Mouse (Mus musculus) embryonic facial prominence, embryonic 15.5 days (tissue): ENCODE measurements around the gene Arhgap32. TPM values are rescaled to one million over a fixed set of nuclear protein-coding genes. Genes with fewer than 3 reads are reported as not detected.

Source experiments
- ATAC-seq: fragments of 200-750 bp; cut with Nextera tagmentation; 2 replicates; pipeline ENCODE4 v1.8.0; 2017; ENCODE audit warnings: low read depth, moderate TSS enrichment; ENCODE audit not compliant: insufficient number of reproducible peaks, low FRiP score, low TSS enrichment
- H3K27ac ChIP-seq: fragments of 300-500 bp; sonication (generic); replicated peaks from 2 replicates; pipeline ENCODE4 v1.5.1; 2015; ENCODE audit warnings: mild to moderate bottlenecking, inconsistent platforms
- H3K27me3 ChIP-seq: fragments of 300-500 bp; sonication (generic); 2 replicates; pipeline ENCODE4 v1.6.1; 2015; ENCODE audit warnings: inconsistent platforms
- H3K36me3 ChIP-seq: fragments of 300-500 bp; sonication (generic); 2 replicates; pipeline ENCODE4 v1.6.1; 2015; ENCODE audit warnings: mild to moderate bottlenecking, inconsistent platforms
- H3K4me1 ChIP-seq: fragments of 300-500 bp; sonication (generic); 2 replicates; pipeline ENCODE4 v1.6.1; 2015; ENCODE audit warnings: inconsistent platforms
- H3K4me2 ChIP-seq: fragments of 300-500 bp; sonication (generic); replicated peaks from 2 replicates; pipeline ENCODE4 v1.6.1; 2015; ENCODE audit warnings: mild to moderate bottlenecking, inconsistent platforms
- H3K4me3 ChIP-seq: fragments of 300-500 bp; sonication (generic); replicated peaks from 2 replicates; pipeline ENCODE4 v1.5.1; 2015; ENCODE audit warnings: mild to moderate bottlenecking, inconsistent platforms
- H3K9ac ChIP-seq: fragments of 300-500 bp; sonication (generic); 2 replicates; pipeline ENCODE4 v1.6.1; 2015; ENCODE audit warnings: inconsistent platforms
- H3K9me3 ChIP-seq: fragments of 300-500 bp; sonication (generic); replicated peaks from 2 replicates; pipeline ENCODE4 v1.6.1; 2016; ENCODE audit warnings: inconsistent platforms
- WGBS: fragments of 180-500 bp; shearing (Covaris S2); methylation state at CpG from one replicate; pipeline ENCODE4 v1.1.7; 2015; 5-methylcytosine and 5-hydroxymethylcytosine counted together
- polyA plus RNA-seq: library from polyadenylated mRNA; unstranded; fragments of >200 nt; fragmentation: Nextera tagmentation; extraction: Ambion mirVana; gene quantifications from 2 replicates; pipeline ENCODE4 v1.2.1, GENCODE M21; 2015

Gene Arhgap32
- polyA plus RNA-seq, 1 experiment from 2014 or later, result 8.3 TPM

- H3K36me3 ChIP-seq, result no peaks in the 10 kb centered on the region
- H3K27ac ChIP-seq, result no peak overlapping the region
- H3K9me3 ChIP-seq, result no peaks in the 10 kb centered on the region
- H3K4me1 ChIP-seq, result no peaks in the 10 kb centered on the region; the same call in 1 of the 2 replicates
- H3K4me3 ChIP-seq, result no peak overlapping the region
- ATAC-seq, result no peak
- H3K4me2 ChIP-seq, result no peak overlapping the region
- WGBS, result 7% methylated on average over 5 of the region's 5 CpGs
- no peak overlapping the region for H3K9ac ChIP-seq
- H3K27me3 ChIP-seq, result no peaks in the 10 kb centered on the region; the same call in 1 of the 2 replicates
Measured at GRCm38 (mm10) chr9:32271896-32272444, 156.0 kb downstream of the Arhgap32 start.

DNA sequence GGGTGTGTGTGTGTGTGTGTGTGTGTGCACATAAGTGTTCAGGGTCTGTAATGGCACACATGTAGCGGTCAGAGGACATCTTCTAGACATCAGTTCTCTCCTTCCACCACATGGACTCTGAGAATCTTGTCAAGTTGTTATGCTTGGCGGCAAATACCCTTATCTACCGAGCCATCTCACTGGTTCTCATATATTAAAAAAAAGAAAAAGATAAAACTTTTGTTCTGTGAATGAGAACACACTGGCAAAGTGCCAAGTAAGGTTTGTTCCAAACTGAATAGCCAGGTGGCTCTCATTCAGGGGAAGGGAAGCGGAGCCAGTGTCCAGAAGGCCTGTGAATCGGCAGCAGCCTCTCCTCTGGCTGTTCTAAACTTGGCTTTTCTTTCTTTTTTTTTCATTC is 162.1 kb downstream of the Arhgap32 start:
- no peak overlapping the region for H3K4me2 ChIP-seq
- no peak overlapping the region for H3K9ac ChIP-seq
- H3K36me3 ChIP-seq, result no peaks in the 10 kb centered on the region
- WGBS, result 84% methylated on average over 5 of the region's 5 CpGs
- no peak for ATAC-seq
- H3K4me3 ChIP-seq, result no peak overlapping the region
- H3K9me3 ChIP-seq, result no peaks in the 10 kb centered on the region
- H3K27me3 ChIP-seq, result no peaks in the 10 kb centered on the region; the same call in 1 of the 2 replicates
- H3K27ac ChIP-seq, result no peak overlapping the region
- 0 out of 2 replicates have a peak, but pooled peaks cover 4% of the 10 kb centered on the region for H3K4me1 ChIP-seq

- 0 out of 2 replicates have a peak, but pooled peaks cover 4% of the 10 kb centered on the region for H3K4me1 ChIP-seq
- no peak overlapping the region for H3K9ac ChIP-seq
- no peak overlapping the region for H3K4me2 ChIP-seq
- H3K36me3 ChIP-seq, result no peaks in the 10 kb centered on the region
- 74% methylated on average over 3 of the region's 3 CpGs for WGBS
- H3K9me3 ChIP-seq, result no peaks in the 10 kb centered on the region
- no peak overlapping the region for H3K4me3 ChIP-seq
- H3K27ac ChIP-seq, result no peak overlapping the region
- H3K27me3 ChIP-seq, result no peaks in the 10 kb centered on the region; the same call in 1 of the 2 replicates
- no peak for ATAC-seq
Measured at GRCm38 (mm10) chr9:32279789-32280188, 163.9 kb downstream of the Arhgap32 start.

DNA sequence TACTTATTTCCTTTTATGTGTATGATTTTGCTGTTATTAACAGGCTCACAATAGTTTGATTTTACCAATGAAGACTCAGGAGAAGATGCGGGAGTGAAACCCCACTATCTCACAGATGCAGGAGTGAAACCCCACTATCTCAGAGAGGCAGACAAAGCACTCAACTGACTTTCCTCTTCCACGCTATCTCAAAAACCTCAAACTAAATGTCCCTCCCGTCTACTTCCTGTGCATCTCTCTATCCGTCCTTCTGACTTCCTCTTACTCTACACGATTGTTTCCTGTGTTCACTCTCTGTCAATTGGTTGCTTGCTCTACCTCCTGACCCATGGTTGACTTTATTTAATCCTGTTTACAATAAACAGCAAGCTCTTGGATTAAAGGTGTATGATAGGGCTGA is 164.5 kb downstream of the Arhgap32 start:
- Histone ChIP-seq H3K27me3 (no peaks in the 10 kb centered on the region; the same call in 1 of the 2 replicates), H3K4me3 (no peak overlapping the region), H3K4me1 (0 out of 2 replicates have a peak, but pooled peaks cover 4% of the 10 kb centered on the region), H3K9me3 (no peaks in the 10 kb centered on the region), H3K9ac (no peak overlapping the region), H3K36me3 (no peaks in the 10 kb centered on the region), H3K4me2 (no peak overlapping the region), H3K27ac (no peak overlapping the region)
- 82% methylated on average over 5 of the region's 5 CpGs for WGBS
- no peak for ATAC-seq

- ATAC-seq, result no peak
- H3K9ac ChIP-seq, result no peak overlapping the region
- H3K36me3 ChIP-seq, result no peaks in the 10 kb centered on the region
- no peak overlapping the region for H3K27ac ChIP-seq
- 91% methylated on average over 5 of the region's 5 CpGs for WGBS
- no peaks in the 10 kb centered on the region for H3K9me3 ChIP-seq
- 0 out of 2 replicates have a peak, but pooled peaks cover 4% of the 10 kb centered on the region for H3K4me1 ChIP-seq
- H3K27me3 ChIP-seq, result no peaks in the 10 kb centered on the region
- no peak overlapping the region for H3K4me2 ChIP-seq
- no peak overlapping the region for H3K4me3 ChIP-seq
Measured at GRCm38 (mm10) chr9:32283591-32283990, 167.7 kb downstream of the Arhgap32 start.

GRCm38 (mm10) chr9:32291618-32292017 is 175.7 kb downstream of the Arhgap32 start:
- H3K36me3 ChIP-seq, result no peaks in the 10 kb centered on the region
- no peaks in the 10 kb centered on the region for H3K4me1 ChIP-seq
- H3K27ac ChIP-seq, result no peak overlapping the region
- WGBS, result 51% methylated on average over 7 of the region's 7 CpGs
- H3K9me3 ChIP-seq, result no peaks in the 10 kb centered on the region
- no peak overlapping the region for H3K4me3 ChIP-seq
- no peak overlapping the region for H3K9ac ChIP-seq
- H3K4me2 ChIP-seq, result no peak overlapping the region
- ATAC-seq, result no peak
- H3K27me3 ChIP-seq, result no peaks in the 10 kb centered on the region; the same call in 1 of the 2 replicates

DNA sequence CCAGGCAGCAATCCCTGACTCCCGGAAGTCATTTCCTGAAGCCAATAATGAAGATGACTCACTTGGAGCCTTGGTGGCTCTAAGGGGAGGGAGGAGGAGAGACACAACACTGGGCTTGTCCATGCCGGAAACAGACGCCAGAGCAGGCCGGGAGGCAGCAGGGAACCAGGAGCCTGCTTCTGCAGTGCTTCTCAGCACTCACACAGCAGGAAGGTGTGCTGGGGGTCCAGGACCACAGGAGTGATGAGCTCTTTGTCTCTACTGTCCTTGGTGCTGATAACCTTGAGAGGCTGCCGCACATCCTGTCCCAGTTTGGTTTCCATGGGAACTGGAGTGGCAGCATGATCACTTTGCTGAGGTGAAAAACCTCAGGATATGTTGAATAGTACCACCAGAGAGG is 176.8 kb downstream of the Arhgap32 start:
- Histone ChIP-seq H3K9ac (no peak overlapping the region), H3K27ac (no peak overlapping the region), H3K4me1 (no peaks in the 10 kb centered on the region), H3K36me3 (no peaks in the 10 kb centered on the region), H3K27me3 (no peaks in the 10 kb centered on the region; the same call in 1 of the 2 replicates), H3K4me2 (no peak overlapping the region), H3K4me3 (no peak overlapping the region), H3K9me3 (no peaks in the 10 kb centered on the region)
- no peak for ATAC-seq
- 28% methylated on average over 5 of the region's 5 CpGs for WGBS

- H3K4me1 ChIP-seq, result no peaks in the 10 kb centered on the region
- H3K4me2 ChIP-seq, result no peak overlapping the region
- H3K27me3 ChIP-seq, result no peaks in the 10 kb centered on the region; the same call in 1 of the 2 replicates
- H3K9ac ChIP-seq, result no peak overlapping the region
- no peaks in the 10 kb centered on the region for H3K36me3 ChIP-seq
- no peaks in the 10 kb centered on the region for H3K9me3 ChIP-seq
- 88% methylated on average over 9 of the region's 9 CpGs for WGBS
- no peak overlapping the region for H3K27ac ChIP-seq
- ATAC-seq, result no peak
- H3K4me3 ChIP-seq, result no peak overlapping the region
Measured at GRCm38 (mm10) chr9:32295061-32295800, 179.3 kb downstream of the Arhgap32 start.

DNA sequence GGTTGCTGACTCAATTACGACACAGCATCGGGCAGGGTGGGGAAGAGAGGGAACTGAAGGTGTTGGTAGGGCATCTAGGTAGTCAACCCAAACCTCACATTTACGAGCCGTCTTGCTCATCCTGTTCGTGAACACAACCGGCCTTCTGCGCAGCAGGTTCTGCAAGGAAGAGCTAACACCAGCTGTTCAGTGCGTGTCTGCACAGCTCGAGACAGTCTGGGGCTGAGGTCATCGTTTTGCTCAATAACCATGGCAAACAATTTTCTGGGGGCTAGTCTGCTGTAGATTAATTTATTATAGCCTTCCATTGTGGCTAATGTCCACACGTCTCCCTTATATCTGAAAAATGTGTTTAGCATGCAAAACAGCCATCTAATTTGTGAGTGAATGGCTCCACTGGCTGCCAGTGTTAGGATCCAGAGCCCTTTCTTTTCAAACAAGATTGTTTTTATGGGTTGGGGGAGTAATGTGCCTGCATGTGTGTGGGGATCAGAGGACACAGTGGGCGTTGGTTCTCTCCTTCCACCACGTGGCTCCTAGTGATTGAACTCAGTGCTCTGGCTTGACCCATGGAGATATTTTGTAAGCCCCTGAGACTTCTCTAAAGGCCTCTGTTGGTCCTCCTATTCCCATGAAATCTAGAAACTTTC is 186.7 kb downstream of the Arhgap32 start:
- 68% methylated on average over 13 of the region's 13 CpGs for WGBS
- H3K27me3 ChIP-seq, result no peaks in the 10 kb centered on the region
- H3K4me1 ChIP-seq, result no peaks in the 10 kb centered on the region
- H3K9ac ChIP-seq, result no peak overlapping the region
- no peaks in the 10 kb centered on the region for H3K36me3 ChIP-seq
- no peak overlapping the region for H3K4me2 ChIP-seq
- no peak for ATAC-seq
- H3K4me3 ChIP-seq, result no peak overlapping the region
- H3K9me3 ChIP-seq, result no peaks in the 10 kb centered on the region
- H3K27ac ChIP-seq, result no peak overlapping the region

- Histone ChIP-seq H3K27me3 (no peaks in the 10 kb centered on the region), H3K27ac (no peak overlapping the region), H3K9ac (no peak overlapping the region), H3K36me3 (no peaks in the 10 kb centered on the region), H3K4me1 (0 out of 2 replicates have a peak, but pooled peaks cover 8% of the 10 kb centered on the region), H3K4me2 (no peak overlapping the region), H3K4me3 (no peak overlapping the region), H3K9me3 (no peaks in the 10 kb centered on the region)
- no peak for ATAC-seq
- WGBS, result 51% methylated on average over 14 of the region's 14 CpGs
Measured at GRCm38 (mm10) chr9:32311786-32312185, 195.8 kb downstream of the Arhgap32 start.

DNA sequence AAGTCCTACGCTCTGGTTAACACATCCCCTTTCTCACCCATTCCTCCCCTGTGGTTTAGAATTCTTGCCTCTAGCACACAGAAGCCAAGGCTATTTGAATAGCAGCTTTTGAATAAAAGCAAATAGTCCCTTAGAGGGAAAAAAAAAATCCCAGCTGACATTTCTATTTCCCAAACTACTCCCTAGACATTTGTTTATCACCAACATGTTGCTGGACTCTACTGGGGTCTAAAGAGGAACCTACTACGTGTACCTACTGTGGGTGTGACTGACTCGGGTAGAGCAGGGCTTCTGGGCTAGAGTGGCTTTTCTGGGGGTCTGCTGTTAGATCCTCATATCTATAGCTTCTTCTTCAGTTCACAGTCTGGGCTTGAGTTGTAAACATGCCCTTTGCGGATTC is 196.3 kb downstream of the Arhgap32 start:
- 67% methylated on average over 4 of the region's 4 CpGs for WGBS
- Histone ChIP-seq H3K27ac (no peak overlapping the region), H3K36me3 (no peaks in the 10 kb centered on the region), H3K27me3 (no peaks in the 10 kb centered on the region), H3K4me2 (no peak overlapping the region), H3K4me1 (0 out of 2 replicates have a peak, but pooled peaks cover 8% of the 10 kb centered on the region), H3K4me3 (no peak overlapping the region), H3K9me3 (no peaks in the 10 kb centered on the region), H3K9ac (no peak overlapping the region)
- no peak for ATAC-seq
